Mouse (Mus musculus) neutrophil, adult 5-6 weeks (primary cell): ENCODE results near the gene Pdrg1. TPM values are rescaled to one million over a fixed set of nuclear protein-coding genes. Genes with fewer than 3 reads are reported as not detected.

Experiments
- ATAC-seq: fragments of 151-379, 151-347 bp; 2 replicates; pipeline ENCODE4 v1.8.0; 2017; ENCODE audit warnings: mild to moderate bottlenecking, moderate TSS enrichment; ENCODE audit not compliant: insufficient number of reproducible peaks, poor library complexity, low FRiP score, severe bottlenecking; ENCODE audit errors: extremely low read depth
- total RNA-seq: library from RNA; stranded (forward); fragments of 200-1000 nt; gene quantifications from 2 replicates; pipeline ENCODE4 v1.2.3, GENCODE M21; 2017

Gene Pdrg1
- 53.9 and 54.3 TPM in 2 replicates for total RNA-seq

- peak; percentile 87 for ATAC-seq
Measured at GRCm38 (mm10) chr2:153014758-153015593, at the start of gene Pdrg1. Gene Pdrg1, minus strand, starts transcription at chr2:153015427.

- ATAC-seq: no peak
Measured at GRCm38 (mm10) chr2:153064190-153064970, 49.2 kb upstream of the Pdrg1 start.

- no peak for ATAC-seq
Measured at GRCm38 (mm10) chr2:153063394-153063793, 48.2 kb upstream of the Pdrg1 start.

- no peak for ATAC-seq
Measured at GRCm38 (mm10) chr2:153060216-153060615, 45.0 kb upstream of the Pdrg1 start.

GRCm38 (mm10) chr2:153058365-153058764 is 43.1 kb upstream of the Pdrg1 start:
- no peak for ATAC-seq

GRCm38 (mm10) chr2:153055270-153055920 is 40.2 kb upstream of the Pdrg1 start:
- no peak for ATAC-seq

GRCm38 (mm10) chr2:153053896-153054295 is 38.7 kb upstream of the Pdrg1 start:
- no peak for ATAC-seq

- ATAC-seq: no peak
Measured at GRCm38 (mm10) chr2:153052700-153053351, 37.6 kb upstream of the Pdrg1 start.

- no peak for ATAC-seq
Measured at GRCm38 (mm10) chr2:153051537-153051936, 36.3 kb upstream of the Pdrg1 start.

- no peak for ATAC-seq
Measured at GRCm38 (mm10) chr2:153051095-153051494, 35.9 kb upstream of the Pdrg1 start.

GRCm38 (mm10) chr2:153049997-153050358 is 34.8 kb upstream of the Pdrg1 start:
- ATAC-seq: no peak

- ATAC-seq: no peak
Measured at GRCm38 (mm10) chr2:153049288-153049996, 34.2 kb upstream of the Pdrg1 start.

- ATAC-seq: 0 out of 2 replicates have a peak, but pooled peaks have one; percentile 40
Measured at GRCm38 (mm10) chr2:153047828-153048465, 32.7 kb upstream of the Pdrg1 start.

GRCm38 (mm10) chr2:153045884-153046299 is 30.7 kb upstream of the Pdrg1 start:
- ATAC-seq: no peak

- ATAC-seq: no peak
Measured at GRCm38 (mm10) chr2:153043886-153044285, 28.7 kb upstream of the Pdrg1 start.

- ATAC-seq: no peak
Measured at GRCm38 (mm10) chr2:153036690-153037089, 21.5 kb upstream of the Pdrg1 start.

- ATAC-seq: no peak
Measured at GRCm38 (mm10) chr2:153033545-153034230, 18.5 kb upstream of the Pdrg1 start.
